Mouse (Mus musculus) intestine, embryonic 16.5 days (tissue): ENCODE results near the gene Vps13d. TPM values are rescaled to one million over a fixed set of nuclear protein-coding genes. Genes with fewer than 3 reads are reported as not detected.
A peak's percentile ranks its signal among the peaks of the same experiment; 100 is the strongest.

Experiments
- ATAC-seq: fragments of 200-750 bp; cut with Nextera tagmentation; 2 replicates; pipeline ENCODE4 v1.8.0; 2017; ENCODE audit warnings: moderate TSS enrichment, moderate library complexity
- H3K27ac ChIP-seq: fragments of 300-500 bp; sonication (generic); 2 replicates; pipeline ENCODE4 v1.5.1; 2014; ENCODE audit warnings: mild to moderate bottlenecking, low read length
- H3K27me3 ChIP-seq: fragments of 300-500 bp; sonication (generic); replicated peaks from 2 replicates; pipeline ENCODE4 v1.6.1; 2014; ENCODE audit warnings: low read length, control low read depth, mixed read lengths; ENCODE audit not compliant: control insufficient read depth, insufficient read depth
- H3K36me3 ChIP-seq: fragments of 300-500 bp; sonication (generic); 2 replicates; pipeline ENCODE4 v1.6.1; 2014; ENCODE audit warnings: low read length, control low read depth; ENCODE audit not compliant: control insufficient read depth, insufficient read depth
- H3K4me1 ChIP-seq: fragments of 300-500 bp; sonication (generic); 2 replicates; pipeline ENCODE4 v1.6.1; 2014; ENCODE audit warnings: low read length, control low read depth, mixed read lengths; ENCODE audit not compliant: control insufficient read depth, insufficient read depth
- H3K4me2 ChIP-seq: fragments of 300-500 bp; sonication (generic); 2 replicates; pipeline ENCODE4 v1.6.1; 2014; ENCODE audit warnings: low read depth, low read length, control low read depth
- H3K4me3 ChIP-seq: fragments of 300-500 bp; sonication (generic); 2 replicates; pipeline ENCODE4 v1.5.1; 2014; ENCODE audit warnings: mild to moderate bottlenecking, low read length
- H3K9ac ChIP-seq: fragments of 300-500 bp; sonication (generic); 2 replicates; pipeline ENCODE4 v1.6.1; 2014; ENCODE audit warnings: low read depth, low read length
- H3K9me3 ChIP-seq: fragments of 300-500 bp; sonication (generic); 2 replicates; pipeline ENCODE4 v1.6.1; 2016; ENCODE audit warnings: low read length, control low read depth; ENCODE audit not compliant: control insufficient read depth
- WGBS: fragments of 180-500 bp; shearing (Covaris S2); extraction: QIAGEN DNeasy Blood & Tissue Kit; methylation state at CpG from one replicate; pipeline ENCODE4 v1.1.7; 2014; 5-methylcytosine and 5-hydroxymethylcytosine counted together
- polyA plus RNA-seq: library from polyadenylated mRNA; unstranded; fragments of >200 nt; fragmentation: Nextera tagmentation; extraction: Ambion mirVana; gene quantifications from 2 replicates; pipeline ENCODE4 v1.2.1, GENCODE M21; 2015

Gene Vps13d
- polyA plus RNA-seq, 1 experiment from 2014 or later: 11.4 TPM

- ATAC-seq: peak; percentile 21; the same call in 1 of the 2 replicates
- Histone ChIP-seq H3K9ac (no peak overlapping the region; the same call in 1 of the 2 replicates), H3K4me3 (no peak overlapping the region), H3K36me3 (no peaks in the 10 kb centered on the region; the same call in 1 of the 2 replicates), H3K27me3 (no peaks in the 10 kb centered on the region), H3K27ac (peak overlapping the region; percentile 56), H3K9me3 (no peaks in the 10 kb centered on the region), H3K4me1 (peaks cover 50% of the 10 kb centered on the region), H3K4me2 (no peak overlapping the region)
- WGBS: 69% methylated on average over 4 of the region's 4 CpGs
Measured at GRCm38 (mm10) chr4:145014632-145014960, 180.2 kb downstream of the Vps13d start.

GRCm38 (mm10) chr4:145013760-145014631 is 180.8 kb downstream of the Vps13d start:
- H3K9ac ChIP-seq: no peak overlapping the region; the same call in 1 of the 2 replicates
- no peak overlapping the region for H3K4me3 ChIP-seq
- H3K27me3 ChIP-seq: no peaks in the 10 kb centered on the region
- ATAC-seq: peak; percentile 21
- H3K27ac ChIP-seq: peak overlapping the region; percentile 56
- WGBS: 57% methylated on average over 7 of the region's 7 CpGs
- H3K4me1 ChIP-seq: peaks cover 56% of the 10 kb centered on the region
- H3K4me2 ChIP-seq: no peak overlapping the region
- no peaks in the 10 kb centered on the region; the same call in 1 of the 2 replicates for H3K36me3 ChIP-seq
- H3K9me3 ChIP-seq: no peaks in the 10 kb centered on the region

- H3K4me2 ChIP-seq: no peak overlapping the region
- H3K4me1 ChIP-seq: peaks cover 56% of the 10 kb centered on the region
- H3K4me3 ChIP-seq: no peak overlapping the region
- no peaks in the 10 kb centered on the region; the same call in 1 of the 2 replicates for H3K36me3 ChIP-seq
- no peak for ATAC-seq
- H3K9me3 ChIP-seq: no peaks in the 10 kb centered on the region
- H3K27ac ChIP-seq: peak overlapping the region; percentile 64
- no peaks in the 10 kb centered on the region for H3K27me3 ChIP-seq
- WGBS: 72% methylated on average over 4 of the region's 4 CpGs
- H3K9ac ChIP-seq: no peak overlapping the region
Measured at GRCm38 (mm10) chr4:145013187-145013586, 181.6 kb downstream of the Vps13d start.

GRCm38 (mm10) chr4:145011156-145011555 is 183.6 kb downstream of the Vps13d start:
- Histone ChIP-seq H3K4me3 (no peak overlapping the region), H3K27me3 (no peaks in the 10 kb centered on the region), H3K4me1 (peaks cover 53% of the 10 kb centered on the region), H3K9me3 (no peaks in the 10 kb centered on the region), H3K4me2 (no peak overlapping the region), H3K9ac (no peak overlapping the region), H3K27ac (no peak overlapping the region), H3K36me3 (no peaks in the 10 kb centered on the region; the same call in 1 of the 2 replicates)
- 82% methylated on average over 3 of the region's 3 CpGs for WGBS
- ATAC-seq: no peak

- Histone ChIP-seq H3K9me3 (no peaks in the 10 kb centered on the region), H3K36me3 (no peaks in the 10 kb centered on the region), H3K9ac (no peak overlapping the region), H3K4me1 (peaks cover 51% of the 10 kb centered on the region), H3K27me3 (no peaks in the 10 kb centered on the region), H3K4me3 (no peak overlapping the region), H3K27ac (peak overlapping the region; percentile 81), H3K4me2 (no peak overlapping the region)
- 43% methylated on average over 7 of the region's 7 CpGs for WGBS
- peak; percentile 83 for ATAC-seq
Measured at GRCm38 (mm10) chr4:145009934-145010333, 184.9 kb downstream of the Vps13d start.

- peaks cover 50% of the 10 kb centered on the region for H3K4me1 ChIP-seq
- H3K27ac ChIP-seq: peak overlapping the region; percentile 81
- H3K9me3 ChIP-seq: no peaks in the 10 kb centered on the region
- H3K4me3 ChIP-seq: no peak overlapping the region
- WGBS: 39% methylated on average over 3 of the region's 3 CpGs
- ATAC-seq: peak; percentile 80
- no peak overlapping the region for H3K4me2 ChIP-seq
- H3K36me3 ChIP-seq: no peaks in the 10 kb centered on the region
- no peaks in the 10 kb centered on the region for H3K27me3 ChIP-seq
- H3K9ac ChIP-seq: no peak overlapping the region
Measured at GRCm38 (mm10) chr4:145009437-145009836, 185.4 kb downstream of the Vps13d start.

- Histone ChIP-seq H3K27ac (no peak overlapping the region), H3K36me3 (no peaks in the 10 kb centered on the region), H3K9ac (no peak overlapping the region), H3K4me2 (no peak overlapping the region), H3K4me1 (peaks cover 32% of the 10 kb centered on the region), H3K4me3 (no peak overlapping the region), H3K27me3 (no peaks in the 10 kb centered on the region), H3K9me3 (no peaks in the 10 kb centered on the region)
- 96% methylated on average over 4 of the region's 4 CpGs for WGBS
- ATAC-seq: no peak
Measured at GRCm38 (mm10) chr4:145005943-145006545, 188.8 kb downstream of the Vps13d start.

GRCm38 (mm10) chr4:145004176-145004575 is 190.6 kb downstream of the Vps13d start:
- 62% methylated on average over 6 of the region's 6 CpGs for WGBS

GRCm38 (mm10) chr4:145002733-145003132 is 192.1 kb downstream of the Vps13d start:
- WGBS: 84% methylated on average over 1 of the region's 1 CpGs
- H3K4me3 ChIP-seq: no peak overlapping the region
- H3K9me3 ChIP-seq: no peaks in the 10 kb centered on the region
- no peak overlapping the region for H3K27ac ChIP-seq
- no peak overlapping the region for H3K4me2 ChIP-seq
- H3K9ac ChIP-seq: no peak overlapping the region
- no peaks in the 10 kb centered on the region for H3K36me3 ChIP-seq
- H3K4me1 ChIP-seq: peaks cover 45% of the 10 kb centered on the region
- no peak for ATAC-seq
- H3K27me3 ChIP-seq: no peaks in the 10 kb centered on the region

More at GRCm38 (mm10) chr4:145004176-145004575, 190.6 kb downstream of the Vps13d start:
- no peaks in the 10 kb centered on the region for H3K9me3 ChIP-seq
- H3K27me3 ChIP-seq: no peaks in the 10 kb centered on the region
- H3K36me3 ChIP-seq: no peaks in the 10 kb centered on the region
- no peak overlapping the region for H3K4me2 ChIP-seq
- H3K4me3 ChIP-seq: no peak overlapping the region
- H3K4me1 ChIP-seq: peaks cover 35% of the 10 kb centered on the region
- H3K27ac ChIP-seq: no peak overlapping the region; the same call in 1 of the 2 replicates
- no peak for ATAC-seq
- no peak overlapping the region for H3K9ac ChIP-seq
